Mouse (Mus musculus) common myeloid progenitor, adult 5-6 weeks (primary cell): ENCODE results near the gene Hist1h2an. TPM values are rescaled to one million over a fixed set of nuclear protein-coding genes. Genes with fewer than 3 reads are reported as not detected.
A peak's percentile ranks its signal among the peaks of the same experiment; 100 is the strongest.
"Not testable (repeated sequence)": the region's sequence is repeated elsewhere in the genome, so short reads cannot be mapped to it uniquely, and the experiment has no call there.

Experiments used
- ATAC-seq: replicated peaks from 2 replicates; pipeline ENCODE4 v1.8.0; 2016; ENCODE audit warnings: low read depth, mild to moderate bottlenecking, moderate TSS enrichment, inconsistent platforms; ENCODE audit not compliant: poor library complexity, severe bottlenecking
- total RNA-seq: library from RNA; stranded (forward); fragments of 200-1000, 187-1606 nt; gene quantifications from 2 replicates; pipeline ENCODE4 v1.2.3, GENCODE M21; 2017

The Hist1h2an gene
- total RNA-seq, 1 experiment from 2014 or later, result 413 TPM

GRCm38 (mm10) chr13:21784311-21784710 lies 2.7 kb downstream of the Hist1h2an start:
- no peak for ATAC-seq

GRCm38 (mm10) chr13:21783734-21784161 lies 3.3 kb downstream of the Hist1h2an start:
- no peak for ATAC-seq

GRCm38 (mm10) chr13:21783255-21783617 lies 3.8 kb downstream of the Hist1h2an start, which contains the start of gene Hist1h3i:
Hist1h3i (minus strand) TSS chr13:21783370.
- ATAC-seq, result peak; percentile 33

DNA sequence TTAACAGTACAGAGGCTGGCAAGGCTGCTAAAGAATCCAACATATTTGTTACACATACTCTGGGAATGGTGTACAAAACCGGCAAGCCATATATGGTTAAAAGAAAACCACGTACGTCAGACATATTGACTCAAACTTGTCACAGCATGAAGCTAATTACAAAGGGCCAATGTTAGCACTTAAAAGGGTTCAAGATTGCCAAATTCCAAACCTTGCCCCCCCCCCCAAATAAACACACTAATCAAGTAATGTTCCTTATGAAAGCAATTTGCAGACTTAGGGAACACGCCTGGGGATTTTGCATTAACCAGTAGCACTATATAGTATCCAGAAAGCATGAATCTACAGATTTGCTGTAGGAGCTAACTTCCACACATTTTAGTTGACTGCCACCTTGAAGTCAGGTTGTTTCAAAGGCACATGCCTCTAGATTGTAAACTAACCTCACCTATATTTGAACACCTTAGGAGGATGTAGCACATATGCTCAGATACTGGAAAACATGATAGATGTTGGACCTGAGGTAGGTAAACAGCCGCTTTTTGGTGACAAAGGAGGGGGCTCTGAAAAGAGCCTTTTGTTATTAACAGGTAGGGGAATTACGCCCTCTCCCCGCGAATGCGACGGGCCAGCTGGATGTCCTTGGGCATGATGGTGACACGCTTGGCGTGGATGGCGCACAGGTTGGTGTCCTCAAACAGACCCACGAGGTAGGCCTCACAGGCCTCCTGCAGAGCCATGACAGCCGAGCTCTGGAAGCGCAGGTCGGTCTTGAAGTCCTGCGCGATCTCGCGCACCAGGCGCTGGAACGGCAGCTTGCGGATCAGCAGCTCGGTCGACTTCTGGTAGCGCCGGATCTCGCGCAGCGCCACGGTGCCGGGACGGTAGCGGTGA lies 4.4 kb downstream of the Hist1h2an start:
- not testable (repeated sequence) for ATAC-seq

- no peak for ATAC-seq
Observed at GRCm38 (mm10) chr13:21781639-21782038, 5.4 kb downstream of the Hist1h2an start.

- ATAC-seq, result no peak
Observed at GRCm38 (mm10) chr13:21781021-21781555, 5.9 kb downstream of the Hist1h2an start.

- peak; percentile 53 for ATAC-seq
Observed at GRCm38 (mm10) chr13:21779767-21780731, 7.0 kb downstream of the Hist1h2an start, which contains the start of gene Hist1h1b. Hist1h1b (minus strand) TSS chr13:21780625.

DNA sequence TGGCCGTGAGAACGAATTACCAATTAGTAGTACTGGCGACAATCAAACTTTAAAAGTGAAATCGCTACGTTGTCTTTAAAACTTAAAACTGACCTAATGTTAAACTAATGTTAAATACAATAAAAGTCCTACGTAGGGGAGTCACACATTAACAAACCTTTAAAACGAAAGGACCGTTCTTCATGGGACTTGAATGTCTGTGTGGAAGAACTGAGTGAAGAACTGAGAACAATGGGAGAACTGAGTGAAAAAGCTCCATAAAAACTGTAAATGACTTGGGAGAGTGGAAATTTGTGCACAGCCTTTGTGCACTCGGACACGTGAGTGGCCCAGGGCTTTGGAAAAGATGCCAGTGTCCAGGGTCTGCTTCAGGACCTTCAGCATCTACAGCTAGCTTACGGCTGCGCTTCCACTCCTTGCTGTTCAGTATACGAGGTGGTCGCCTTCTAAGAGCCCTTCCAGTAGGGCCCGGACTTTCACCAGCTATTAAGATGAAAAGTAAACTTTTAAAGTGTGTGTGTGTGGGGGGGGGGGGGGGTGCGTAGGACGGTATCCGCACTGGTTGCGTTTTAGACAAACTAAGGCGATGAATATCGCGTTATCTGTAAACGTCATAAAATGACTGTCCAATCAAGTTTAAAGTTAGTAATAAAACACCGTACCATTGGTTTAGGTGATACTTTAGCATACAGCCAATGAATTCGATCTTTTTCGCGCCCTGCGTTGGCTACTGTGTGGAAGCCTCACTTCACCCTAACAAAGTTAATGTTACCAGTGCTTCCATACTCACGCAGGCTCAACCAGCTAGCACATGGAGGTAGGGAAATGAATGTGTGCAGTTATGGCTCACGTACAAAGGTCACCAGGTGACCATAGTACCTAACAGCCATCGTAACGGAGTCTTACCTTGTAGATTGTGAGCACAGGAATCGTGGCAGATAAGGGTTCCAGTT lies 7.9 kb downstream of the Hist1h2an start:
- ATAC-seq, result peak; percentile 62

GRCm38 (mm10) chr13:21755707-21756106 lies 31.3 kb downstream of the Hist1h2an start:
- ATAC-seq, result no peak

DNA sequence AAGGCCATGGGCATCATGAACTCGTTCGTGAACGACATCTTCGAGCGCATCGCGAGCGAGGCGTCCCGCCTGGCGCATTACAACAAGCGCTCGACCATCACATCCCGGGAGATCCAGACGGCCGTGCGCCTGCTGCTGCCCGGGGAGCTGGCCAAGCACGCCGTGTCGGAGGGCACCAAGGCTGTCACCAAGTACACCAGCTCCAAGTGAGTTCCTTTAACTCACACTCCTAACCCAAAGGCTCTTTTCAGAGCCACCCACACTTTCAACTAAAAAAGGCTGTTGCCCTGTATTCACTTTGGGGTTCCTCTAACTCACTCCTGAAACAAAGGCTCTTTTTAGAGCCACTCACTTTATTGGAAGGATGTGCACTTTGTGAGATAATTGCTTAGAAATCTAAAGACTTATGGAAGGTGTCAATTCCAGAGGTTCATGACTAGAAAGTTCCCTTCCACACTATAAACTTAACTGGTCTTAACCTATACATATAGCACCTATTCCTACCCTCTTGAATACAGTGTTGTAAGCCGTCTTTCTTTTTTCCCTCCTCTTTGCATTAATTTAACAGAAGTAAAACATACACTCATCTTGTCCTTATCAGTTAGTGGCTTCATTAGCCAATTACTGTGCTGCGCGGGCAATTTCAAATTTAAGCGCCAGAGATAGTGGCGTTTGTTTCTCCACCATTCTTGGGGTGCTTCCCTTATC lies 32.6 kb downstream of the Hist1h2an start:
- peak; percentile 22 for ATAC-seq

DNA sequence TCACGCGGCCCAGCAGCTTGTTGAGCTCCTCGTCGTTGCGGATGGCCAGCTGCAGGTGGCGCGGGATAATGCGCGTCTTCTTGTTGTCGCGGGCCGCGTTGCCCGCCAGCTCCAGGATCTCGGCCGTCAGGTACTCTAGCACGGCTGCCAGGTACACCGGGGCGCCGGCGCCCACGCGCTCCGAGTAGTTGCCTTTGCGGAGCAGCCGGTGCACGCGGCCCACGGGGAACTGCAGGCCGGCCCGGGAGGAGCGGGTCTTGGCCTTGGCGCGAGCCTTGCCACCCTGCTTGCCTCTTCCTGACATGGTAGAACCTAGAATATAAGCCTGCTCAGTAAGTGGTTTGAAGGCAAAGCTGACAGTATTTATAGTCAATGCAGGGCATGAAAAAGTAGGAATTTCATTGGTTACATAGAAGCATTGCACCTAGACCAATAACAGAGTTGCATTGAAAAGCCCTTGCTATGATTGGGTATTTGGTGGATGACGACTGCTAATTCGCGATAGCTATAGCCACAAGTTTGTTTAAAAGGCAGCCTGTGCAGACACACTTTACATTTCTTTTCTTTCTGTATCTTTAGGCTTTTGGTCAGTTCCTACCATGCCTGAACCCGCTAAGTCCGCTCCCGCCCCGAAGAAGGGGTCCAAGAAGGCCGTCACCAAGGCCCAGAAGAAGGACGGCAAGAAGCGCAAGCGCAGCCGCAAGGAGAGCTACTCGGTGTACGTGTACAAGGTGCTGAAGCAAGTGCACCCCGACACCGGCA lies 33.3 kb downstream of the Hist1h2an start, which contains the start of the genes Hist1h2ak and Hist1h2bn:
Hist1h2ak (minus strand) TSS at position 304 of the 762 bp plus-strand sequence.
Hist1h2bn (plus strand) TSS at position 600 of the 762 bp plus-strand sequence.
- peak; percentile 85 for ATAC-seq

DNA sequence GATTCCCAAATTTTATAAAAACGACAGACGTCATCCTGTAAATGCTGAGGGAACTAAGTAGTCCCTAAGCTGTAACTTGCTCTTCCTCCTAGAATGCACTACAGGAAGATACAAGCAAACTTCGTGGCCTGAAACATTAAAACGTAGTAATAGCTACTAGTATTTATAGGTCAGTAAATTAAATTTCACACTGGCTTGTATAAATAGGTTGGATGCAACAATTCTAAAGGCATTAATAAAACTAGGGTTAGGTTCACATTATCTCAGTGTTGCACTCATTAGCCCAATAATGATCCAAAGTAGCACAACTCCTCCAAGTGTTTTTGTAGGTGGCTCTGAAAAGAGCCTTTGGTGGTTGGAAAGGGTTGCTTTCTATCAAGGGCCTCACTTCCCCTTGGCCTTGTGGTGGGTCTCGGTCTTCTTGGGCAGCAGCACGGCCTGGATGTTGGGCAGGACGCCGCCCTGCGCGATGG lies 33.9 kb downstream of the Hist1h2an start:
- peak; percentile 21; the same call in 1 of the 2 replicates for ATAC-seq

- no peak for ATAC-seq
Observed at GRCm38 (mm10) chr13:21752356-21752755, 34.7 kb downstream of the Hist1h2an start.

- no peak for ATAC-seq
Observed at GRCm38 (mm10) chr13:21751827-21752226, 35.2 kb downstream of the Hist1h2an start.

- ATAC-seq, result no peak
Observed at GRCm38 (mm10) chr13:21751417-21751816, 35.6 kb downstream of the Hist1h2an start.

DNA sequence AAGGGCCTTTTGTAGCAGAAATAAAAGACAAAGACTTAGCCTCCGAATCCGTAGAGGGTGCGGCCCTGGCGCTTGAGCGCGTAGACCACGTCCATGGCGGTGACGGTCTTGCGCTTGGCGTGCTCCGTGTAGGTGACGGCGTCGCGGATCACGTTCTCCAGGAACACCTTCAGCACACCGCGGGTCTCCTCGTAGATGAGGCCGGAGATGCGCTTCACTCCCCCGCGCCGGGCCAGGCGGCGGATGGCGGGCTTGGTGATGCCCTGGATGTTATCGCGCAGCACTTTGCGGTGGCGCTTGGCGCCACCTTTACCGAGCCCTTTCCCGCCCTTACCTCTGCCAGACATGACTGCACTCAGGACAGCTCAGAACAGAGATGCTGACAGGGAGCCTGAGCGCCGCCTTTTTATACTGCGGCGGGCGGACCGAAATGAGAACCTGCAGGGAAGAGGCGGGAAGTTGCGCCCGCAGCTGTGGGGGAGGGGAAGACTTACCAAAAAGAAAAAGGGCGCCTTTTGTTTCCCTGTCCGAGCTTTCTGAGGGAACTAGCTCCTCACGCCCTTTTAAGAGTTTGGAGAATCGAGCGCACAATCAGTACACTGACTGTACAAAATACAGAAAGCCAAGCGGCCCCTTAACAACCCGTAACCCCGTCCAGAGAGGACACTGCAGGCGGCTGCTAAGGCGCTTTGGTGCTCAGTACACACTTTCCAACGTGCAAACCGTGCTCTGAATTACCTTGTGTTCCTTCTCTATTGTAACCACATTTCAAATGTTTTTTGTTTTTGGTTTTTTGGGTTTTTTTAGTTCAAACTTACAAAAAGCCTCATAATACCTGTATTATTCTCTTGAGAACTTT lies 36.6 kb downstream of the Hist1h2an start, which contains the start of gene Hist1h4k:
Hist1h4k (minus strand) TSS at position 347 of the 859 bp plus-strand sequence.
- peak; percentile 52 for ATAC-seq
